Mouse (Mus musculus) lung, postnatal 4 days (tissue): ENCODE data around the gene Yipf3.
A peak's percentile ranks its signal among the peaks of the same experiment; 100 is the strongest.

Experiments used
- DNase-seq, 2 experiments: peaks; one replicate each; pipeline ENCODE4 v3.0.0; 2021

The Yipf3 gene

GRCm38 (mm10) chr17:46247512-46248188, at the start of gene Yipf3, which contains the start of gene Polr1c:
TSS of gene Yipf3 (plus strand) at chr17:46248080.
TSS of gene Polr1c (minus strand) at chr17:46248054.
- peak; percentile 97 for DNase-seq

GRCm38 (mm10) chr17:46201151-46201550, 46.7 kb upstream of the Yipf3 start:
- no peak for DNase-seq

- DNase-seq: peak; percentile 95 to 97
Measured at GRCm38 (mm10) chr17:46202421-46203071, 45.3 kb upstream of the Yipf3 start, which contains the start of the genes Polh and Xpo5. TSS of gene Polh (minus strand) at chr17:46202645. TSS of gene Xpo5 (plus strand) at chr17:46202782.

- peak in 1 of 2 experiments; percentile 42 for DNase-seq
Measured at GRCm38 (mm10) chr17:46203078-46203477, 44.8 kb upstream of the Yipf3 start.

- no peak for DNase-seq
Measured at GRCm38 (mm10) chr17:46206676-46207075, 41.2 kb upstream of the Yipf3 start.

- no peak for DNase-seq
Measured at GRCm38 (mm10) chr17:46210550-46210949, 37.3 kb upstream of the Yipf3 start.

- no peak for DNase-seq
Measured at GRCm38 (mm10) chr17:46221601-46222000, 26.3 kb upstream of the Yipf3 start.

- no peak for DNase-seq
Measured at GRCm38 (mm10) chr17:46227576-46227975, 20.3 kb upstream of the Yipf3 start.

GRCm38 (mm10) chr17:46236067-46236466, 11.8 kb upstream of the Yipf3 start:
- DNase-seq: no peak

- DNase-seq: no peak
Measured at GRCm38 (mm10) chr17:46237079-46237478, 10.8 kb upstream of the Yipf3 start.

GRCm38 (mm10) chr17:46237480-46237879, 10.4 kb upstream of the Yipf3 start:
- DNase-seq: no peak

GRCm38 (mm10) chr17:46239516-46240114, 8.3 kb upstream of the Yipf3 start:
- no peak for DNase-seq

GRCm38 (mm10) chr17:46241471-46241870, 6.4 kb upstream of the Yipf3 start:
- DNase-seq: peak in 1 of 2 experiments; percentile 34

GRCm38 (mm10) chr17:46242274-46242673, 5.6 kb upstream of the Yipf3 start:
- peak; percentile 21 to 57 for DNase-seq

GRCm38 (mm10) chr17:46242993-46243392, 4.9 kb upstream of the Yipf3 start:
- peak; percentile 56 to 78 for DNase-seq

GRCm38 (mm10) chr17:46243624-46244023, 4.3 kb upstream of the Yipf3 start:
- DNase-seq: no peak

- peak; percentile 71 to 87 for DNase-seq
Measured at GRCm38 (mm10) chr17:46244579-46244978, 3.3 kb upstream of the Yipf3 start.

- no peak for DNase-seq
Measured at GRCm38 (mm10) chr17:46248189-46248522, 276 bp downstream of the Yipf3 start.

GRCm38 (mm10) chr17:46251174-46251573, 3.3 kb downstream of the Yipf3 start:
- no peak for DNase-seq

- peak in 1 of 2 experiments; percentile 63 for DNase-seq
Measured at GRCm38 (mm10) chr17:46252571-46253451, 4.9 kb downstream of the Yipf3 start.

GRCm38 (mm10) chr17:46253452-46254084, 5.7 kb downstream of the Yipf3 start, which contains the start of gene Lrrc73:
TSS of gene Lrrc73 (plus strand) at chr17:46253531.
- DNase-seq: peak; percentile 92 to 93

GRCm38 (mm10) chr17:46254106-46254505, 6.2 kb downstream of the Yipf3 start:
- DNase-seq: no peak
